Mouse (Mus musculus) midbrain, postnatal 0 days (tissue): ENCODE results near the gene Gm9970. TPM values are rescaled to one million over a fixed set of nuclear protein-coding genes. Genes with fewer than 3 reads are reported as not detected.

ENCODE experiments used
- ATAC-seq: fragments of 200-750 bp; cut with Nextera tagmentation; 2 replicates; pipeline ENCODE4 v1.8.0; 2017; ENCODE audit warnings: moderate number of reproducible peaks, mild to moderate bottlenecking, moderate TSS enrichment, moderate library complexity; ENCODE audit not compliant: low FRiP score
- DNase-seq: peaks from one replicate; pipeline ENCODE4 v3.0.0-alpha.2; 2015; ENCODE audit warnings: low spot score
- H3K27ac ChIP-seq: fragments of 300-500 bp; sonication (generic); 2 replicates; pipeline ENCODE4 v1.5.1; 2014; ENCODE audit warnings: low read depth, mild to moderate bottlenecking, low read length, mixed read lengths
- H3K27me3 ChIP-seq: fragments of 300-500 bp; sonication (generic); 2 replicates; pipeline ENCODE4 v1.6.1; 2014; ENCODE audit warnings: low read length, control low read depth, mixed read lengths; ENCODE audit not compliant: insufficient read depth
- H3K36me3 ChIP-seq: fragments of 300-500 bp; sonication (generic); 2 replicates; pipeline ENCODE4 v1.6.1; 2014; ENCODE audit warnings: low read length, control low read depth, mixed read lengths; ENCODE audit not compliant: insufficient read depth
- H3K4me1 ChIP-seq: fragments of 300-500 bp; sonication (generic); 2 replicates; pipeline ENCODE4 v1.6.1; 2014; ENCODE audit warnings: mild to moderate bottlenecking, control low read depth, antibody characterized with exemption, low read length, mixed read lengths; ENCODE audit not compliant: insufficient read depth
- H3K4me2 ChIP-seq: fragments of 300-500 bp; sonication (generic); 2 replicates; pipeline ENCODE4 v1.6.1; 2014; ENCODE audit warnings: low read depth, mild to moderate bottlenecking, low read length, mixed read lengths; ENCODE audit not compliant: poor library complexity, severe bottlenecking
- H3K4me3 ChIP-seq: fragments of 300-500 bp; sonication (generic); 2 replicates; pipeline ENCODE4 v1.5.1; 2014; ENCODE audit warnings: low read depth, mild to moderate bottlenecking, low read length, moderate library complexity
- H3K9ac ChIP-seq: fragments of 300-500 bp; sonication (generic); replicated peaks from 2 replicates; pipeline ENCODE4 v1.6.1; 2014; ENCODE audit warnings: mild to moderate bottlenecking, low read length, moderate library complexity, mixed read lengths; ENCODE audit not compliant: poor library complexity, severe bottlenecking
- H3K9me3 ChIP-seq: fragments of 300-500 bp; sonication (generic); 2 replicates; pipeline ENCODE4 v1.6.1; 2016; ENCODE audit warnings: low read length, control low read depth
- CTCF ChIP-seq: IDR thresholded peaks from 2 replicates; pipeline ENCODE4 v1.5.1; 2016; ENCODE audit warnings: antibody characterized with exemption, mild to moderate bottlenecking
- WGBS: fragments of 180-500 bp; shearing (Covaris S2); extraction: QIAGEN DNeasy Blood & Tissue Kit; methylation state at CpG from one replicate; pipeline ENCODE4 v1.1.7; 2014; 5-methylcytosine and 5-hydroxymethylcytosine counted together
- polyA plus RNA-seq: library from polyadenylated mRNA; unstranded; fragments of >200 nt; fragmentation: Nextera tagmentation; extraction: Ambion mirVana; gene quantifications from 2 replicates; pipeline ENCODE4 v1.2.1, GENCODE M21; 2015
- total RNA-seq: library from RNA; depleted of rRNA; stranded (reverse); fragments of >200 nt; gene quantifications from 2 replicates; pipeline ENCODE4 v1.2.3, GENCODE M21; 2014

Gene Gm9970
- total and polyA plus RNA-seq, 2 experiments from 2014 or later: 0.93 TPM; not detected in 1

DNA sequence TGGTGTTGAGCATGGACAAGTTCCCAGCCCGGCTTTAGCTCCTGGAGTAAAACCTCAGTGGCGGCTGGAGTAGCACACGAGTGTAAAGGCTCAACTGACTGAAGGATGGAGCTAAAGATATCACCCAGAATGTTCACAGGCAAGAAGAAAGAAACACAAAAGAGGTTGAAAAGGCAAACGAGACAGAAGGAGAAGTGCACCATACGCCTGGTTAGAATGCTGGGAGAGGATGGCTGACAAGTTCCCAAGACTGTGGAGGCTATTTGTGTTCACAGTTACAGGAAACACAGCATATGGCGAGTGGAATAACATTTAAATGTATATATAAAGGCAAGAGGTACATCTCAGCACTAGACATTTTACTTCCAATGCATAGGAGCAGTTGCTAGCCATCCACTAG, 32.0 kb upstream of the Gm9970 start:
- Histone ChIP-seq H3K4me2 (no peak overlapping the region), H3K4me3 (no peak overlapping the region), H3K36me3 (peaks cover 50% of the 10 kb centered on the region), H3K27me3 (no peaks in the 10 kb centered on the region), H3K27ac (no peak overlapping the region), H3K9ac (no peak overlapping the region), H3K9me3 (no peaks in the 10 kb centered on the region), H3K4me1 (no peaks in the 10 kb centered on the region)
- WGBS: 89% methylated on average over 6 of the region's 6 CpGs
- ATAC-seq (no peak), DNase-seq (no peak)
- no peak for TF ChIP-seq CTCF

DNA sequence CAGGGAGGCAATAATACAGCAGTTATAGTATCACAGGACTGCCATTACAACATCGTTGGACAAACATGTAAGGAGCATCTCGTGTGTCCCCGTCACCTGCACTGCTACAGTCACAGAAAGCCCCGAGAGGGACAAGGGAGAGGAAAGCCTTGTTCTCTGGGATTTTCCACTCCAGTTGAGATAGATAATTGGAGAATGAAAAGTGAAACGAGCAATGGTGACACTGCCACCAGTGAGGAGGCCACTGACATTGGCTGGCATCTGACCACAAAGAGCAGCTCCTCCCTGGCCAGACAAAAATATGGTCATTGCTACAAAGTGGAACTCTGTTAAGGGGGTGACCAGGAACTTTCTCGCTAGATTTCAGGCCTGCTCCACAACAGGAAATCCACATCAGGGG, 26.7 kb upstream of the Gm9970 start:
- no peak for ATAC-seq
- 53% methylated on average over 6 of the region's 6 CpGs for WGBS

DNA sequence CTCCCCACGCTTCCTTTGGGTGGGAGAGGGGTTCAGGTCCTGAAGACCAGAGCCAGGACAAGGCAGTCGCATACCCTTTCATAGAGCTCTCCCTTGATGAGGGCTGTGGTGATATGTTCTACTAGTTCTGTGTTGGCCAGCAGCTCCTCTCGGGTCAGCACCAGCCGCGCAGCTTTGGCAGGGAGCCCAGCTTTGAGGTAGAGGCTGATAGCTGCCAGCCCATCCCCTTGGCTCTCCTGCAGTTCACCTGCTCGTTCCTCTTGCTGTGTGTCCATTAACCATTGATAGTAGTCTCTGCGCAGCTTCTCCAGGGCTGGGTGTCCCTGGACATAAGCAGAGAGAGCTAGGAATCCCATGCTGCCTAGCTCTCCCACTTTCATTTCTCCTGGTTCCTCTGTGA, 25.1 kb upstream of the Gm9970 start:
- DNase-seq (no peak), ATAC-seq (no peak)
- 86% methylated on average over 7 of the region's 7 CpGs for WGBS
- no peak for TF ChIP-seq CTCF
- no peak overlapping the region for H3K4me2 ChIP-seq
- no peaks in the 10 kb centered on the region for H3K27me3 ChIP-seq
- no peaks in the 10 kb centered on the region for H3K4me1 ChIP-seq
- peaks cover 82% of the 10 kb centered on the region for H3K36me3 ChIP-seq
- no peak overlapping the region for H3K27ac ChIP-seq
- H3K9ac ChIP-seq: no peak overlapping the region
- no peaks in the 10 kb centered on the region for H3K9me3 ChIP-seq
- no peak overlapping the region for H3K4me3 ChIP-seq

More for the DNA sequence above, 26.7 kb upstream of the Gm9970 start:
- Histone ChIP-seq H3K4me1 (no peaks in the 10 kb centered on the region), H3K27ac (no peak overlapping the region), H3K36me3 (peaks cover 76% of the 10 kb centered on the region), H3K27me3 (no peaks in the 10 kb centered on the region), H3K4me2 (no peak overlapping the region), H3K4me3 (no peak overlapping the region), H3K9ac (peak overlapping the region; percentile 33; the same call in 1 of the 2 replicates), H3K9me3 (no peaks in the 10 kb centered on the region)
- no peak for DNase-seq
- TF ChIP-seq CTCF: no peak

DNA sequence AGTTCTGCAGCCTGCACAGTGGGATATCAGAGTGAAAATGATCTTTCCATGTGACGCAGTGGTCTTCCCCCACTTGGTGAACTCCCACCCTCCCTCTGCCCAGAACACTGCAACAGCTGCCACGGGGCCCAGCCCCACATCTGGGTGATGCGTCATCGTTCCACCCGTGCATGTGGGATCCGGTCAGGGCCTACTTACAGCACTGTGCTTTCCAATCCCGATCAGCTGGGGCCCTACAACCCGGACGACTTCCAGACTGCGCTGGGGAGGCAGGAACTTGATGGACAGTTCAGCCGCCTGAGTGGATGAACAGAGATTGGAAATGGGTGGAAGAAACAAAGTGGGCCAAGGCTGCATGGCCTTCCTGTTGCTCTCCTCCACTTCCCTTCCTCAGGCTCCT, 16.6 kb upstream of the Gm9970 start:
- peaks cover 54% of the 10 kb centered on the region for H3K36me3 ChIP-seq

DNA sequence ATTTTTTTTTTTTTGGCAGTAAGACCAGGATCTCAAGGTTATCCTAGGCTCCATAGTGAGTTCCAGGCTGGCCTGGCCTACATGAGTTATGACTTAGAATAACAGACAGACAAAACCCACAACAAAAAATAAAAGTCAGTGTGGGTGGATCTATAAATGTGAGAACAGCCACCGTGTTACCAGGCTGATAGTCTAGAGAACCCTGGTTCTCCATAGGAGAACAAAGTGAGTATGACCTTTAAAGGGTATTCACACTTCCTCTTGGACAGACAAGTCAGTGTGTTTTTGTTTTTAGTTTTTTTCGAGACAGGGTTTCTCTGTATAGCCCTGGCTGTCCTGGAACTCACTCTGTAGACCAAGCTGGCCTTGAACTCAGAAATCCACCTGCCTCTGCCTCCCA, 14.9 kb upstream of the Gm9970 start:
- Histone ChIP-seq H3K9ac (no peak overlapping the region), H3K27me3 (no peaks in the 10 kb centered on the region), H3K4me3 (no peak overlapping the region), H3K9me3 (no peaks in the 10 kb centered on the region), H3K36me3 (peaks cover 44% of the 10 kb centered on the region), H3K4me1 (0 out of 2 replicates have a peak, but pooled peaks cover 4% of the 10 kb centered on the region), H3K4me2 (no peak overlapping the region), H3K27ac (no peak overlapping the region)
- 85% methylated on average over 2 of the region's 2 CpGs for WGBS
- ATAC-seq: no peak
- no peak for DNase-seq
- no peak for TF ChIP-seq CTCF

More for the DNA sequence above, 16.6 kb upstream of the Gm9970 start:
- ATAC-seq: no peak
- no peak overlapping the region for H3K27ac ChIP-seq
- H3K9me3 ChIP-seq: no peaks in the 10 kb centered on the region
- H3K4me3 ChIP-seq: no peak overlapping the region
- H3K27me3 ChIP-seq: no peaks in the 10 kb centered on the region
- no peak for TF ChIP-seq CTCF
- no peak overlapping the region for H3K4me2 ChIP-seq
- H3K9ac ChIP-seq: no peak overlapping the region
- 86% methylated on average over 11 of the region's 11 CpGs for WGBS
- H3K4me1 ChIP-seq: no peaks in the 10 kb centered on the region
- no peak for DNase-seq

DNA sequence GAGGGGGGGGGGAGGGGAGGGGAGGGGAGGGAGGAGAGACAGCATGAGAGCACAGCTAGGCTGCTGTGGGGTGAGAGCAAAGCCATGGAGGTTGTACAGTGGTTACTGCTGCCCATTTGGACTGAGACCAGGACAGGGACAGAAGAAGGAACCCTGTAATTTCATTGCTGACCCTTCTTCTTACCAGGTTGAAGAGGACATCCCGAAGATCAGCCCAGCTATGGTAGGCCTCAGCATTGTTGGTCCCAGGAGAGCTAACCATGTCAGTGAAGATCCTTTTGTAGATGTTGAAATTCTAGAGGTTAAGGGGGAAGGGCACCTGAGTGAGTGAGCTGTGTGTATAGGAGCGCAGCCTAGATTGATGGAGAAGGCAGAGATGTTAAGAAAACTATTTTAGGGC, 14.3 kb upstream of the Gm9970 start:
- Histone ChIP-seq H3K4me3 (no peak overlapping the region), H3K27me3 (no peaks in the 10 kb centered on the region), H3K27ac (no peak overlapping the region), H3K9ac (no peak overlapping the region), H3K4me2 (no peak overlapping the region), H3K4me1 (0 out of 2 replicates have a peak, but pooled peaks cover 4% of the 10 kb centered on the region), H3K36me3 (peaks cover 44% of the 10 kb centered on the region), H3K9me3 (no peaks in the 10 kb centered on the region)
- 98% methylated on average over 2 of the region's 2 CpGs for WGBS
- no peak for DNase-seq
- ATAC-seq: no peak
- no peak for TF ChIP-seq CTCF
